Mouse (Mus musculus) G1E (cell line): ENCODE measurements around the gene Insl3. TPM values are rescaled to one million over a fixed set of nuclear protein-coding genes. Genes with fewer than 3 reads are reported as not detected.

Experiments used
- ATAC-seq: 2 replicates; pipeline ENCODE4 v1.8.0; 2016; ENCODE audit warnings: mild to moderate bottlenecking; ENCODE audit not compliant: insufficient number of reproducible peaks, poor library complexity, low FRiP score, severe bottlenecking; ENCODE audit errors: extremely low read depth
- DNase-seq: peaks from one replicate; pipeline ENCODE4 v3.0.0; 2012; ENCODE audit warnings: low spot score
- H3K27me3 ChIP-seq: 2 replicates; pipeline ENCODE4 v1.6.1; 2012; ENCODE audit warnings: mild to moderate bottlenecking, low read length, inconsistent platforms; ENCODE audit not compliant: insufficient read depth
- H3K36me3 ChIP-seq: replicated peaks from 2 replicates; pipeline ENCODE3; 2012; ENCODE audit warnings: mild to moderate bottlenecking, inconsistent platforms
- H3K4me1 ChIP-seq: 2 replicates; pipeline ENCODE4 v1.6.1; 2012; ENCODE audit warnings: low read depth, low read length, inconsistent platforms, mixed read lengths; ENCODE audit not compliant: insufficient read depth
- H3K4me3 ChIP-seq: 2 replicates; pipeline ENCODE4 v1.5.1; 2012; ENCODE audit warnings: low read depth, mild to moderate bottlenecking, inconsistent platforms, low read length, moderate library complexity, mixed read lengths
- H3K9me3 ChIP-seq: replicated peaks from 2 replicates; pipeline ENCODE4 v1.6.1; 2012; ENCODE audit warnings: inconsistent platforms
- CTCF ChIP-seq: IDR thresholded peaks from 2 replicates; pipeline ENCODE4 v1.5.1; 2012; ENCODE audit warnings: low read depth, low read length, inconsistent platforms, mixed read lengths
- GATA1 ChIP-seq: IDR thresholded peaks from 2 replicates; pipeline ENCODE4 v1.6.1; 2012; ENCODE audit warnings: borderline replicate concordance, low read length, inconsistent platforms, mixed read lengths
- GATA2 ChIP-seq: IDR thresholded peaks from 2 replicates; pipeline ENCODE4 v1.6.1; 2012; ENCODE audit warnings: low read depth, low read length, inconsistent platforms, borderline replicate concordance
- POLR2AphosphoS5 ChIP-seq: IDR thresholded peaks from 2 replicates; pipeline ENCODE4 v1.6.1; 2012; ENCODE audit warnings: low read depth, low read length, inconsistent platforms; ENCODE audit not compliant: insufficient replicate concordance
- TAL1 ChIP-seq: conservative IDR thresholded peaks from 2 replicates; pipeline ENCODE4 v1.6.1; 2012; ENCODE audit warnings: low read depth, low read length, inconsistent platforms, mixed read lengths
- polyA plus RNA-seq: library from polyadenylated mRNA; stranded (reverse); fragments of >175 nt; gene quantifications from 2 replicates; pipeline ENCODE4 v1.2.3, GENCODE M21; 2012
- total RNA-seq, 2 experiments: library from RNA; stranded (forward) in 1 of 2; stranded (reverse) in 1 of 2; fragments of 200-1000 nt in 1 of 2; fragments of >200 nt in 1 of 2; fragmentation: Nextera tagmentation in 1 of 2; gene quantifications; 2 replicates each; pipeline ENCODE4 v1.2.3; 2014 to 2017

The Insl3 gene
- total and polyA plus RNA-seq, 3 experiments = 2.7 to 35.3 (median 3.4) TPM

DNA sequence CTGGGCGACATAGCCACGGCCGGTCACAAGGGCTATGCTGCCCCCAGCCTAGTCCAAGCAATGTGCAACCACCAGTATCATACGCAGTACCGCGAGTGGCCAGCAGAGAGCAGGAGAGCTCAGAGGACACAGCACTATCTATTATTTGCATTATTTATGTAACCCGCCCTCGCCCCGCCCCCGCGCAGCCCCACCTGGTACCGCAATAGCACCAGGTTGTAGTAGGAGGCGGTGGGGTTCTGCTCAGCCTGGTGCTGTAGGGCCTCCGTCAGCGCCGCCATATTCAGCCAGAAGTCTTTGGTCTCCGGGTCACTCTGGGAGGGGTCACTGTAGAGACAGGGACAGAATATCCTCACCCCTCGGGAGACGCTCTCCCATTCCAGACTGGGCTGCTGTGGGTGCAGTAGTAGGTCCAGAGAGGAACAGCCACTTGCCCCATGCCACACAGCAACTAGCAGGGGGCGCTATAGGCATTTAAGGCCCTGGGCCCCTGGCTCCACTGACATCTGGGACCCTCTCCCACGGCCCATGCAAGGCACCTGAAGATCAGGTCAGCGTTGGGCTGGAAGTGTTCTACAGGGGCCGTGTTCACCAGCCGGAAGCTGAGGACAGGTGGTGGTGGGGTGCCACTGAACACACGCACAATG, 20.9 kb downstream of the Insl3 start:
- H3K9me3 ChIP-seq = no peaks in the 10 kb centered on the region
- no peak for ATAC-seq
- H3K27me3 ChIP-seq = peaks cover 8% of the 10 kb centered on the region; the same call in 1 of the 2 replicates
- TF ChIP-seq CTCF (peak; percentile 72), POLR2AphosphoS5 (no peak)
- peak; percentile 47 for DNase-seq
- no peak overlapping the region for H3K4me3 ChIP-seq
- peaks cover 64% of the 10 kb centered on the region for H3K36me3 ChIP-seq
- peaks cover 5% of the 10 kb centered on the region; the same call in 1 of the 2 replicates for H3K4me1 ChIP-seq

DNA sequence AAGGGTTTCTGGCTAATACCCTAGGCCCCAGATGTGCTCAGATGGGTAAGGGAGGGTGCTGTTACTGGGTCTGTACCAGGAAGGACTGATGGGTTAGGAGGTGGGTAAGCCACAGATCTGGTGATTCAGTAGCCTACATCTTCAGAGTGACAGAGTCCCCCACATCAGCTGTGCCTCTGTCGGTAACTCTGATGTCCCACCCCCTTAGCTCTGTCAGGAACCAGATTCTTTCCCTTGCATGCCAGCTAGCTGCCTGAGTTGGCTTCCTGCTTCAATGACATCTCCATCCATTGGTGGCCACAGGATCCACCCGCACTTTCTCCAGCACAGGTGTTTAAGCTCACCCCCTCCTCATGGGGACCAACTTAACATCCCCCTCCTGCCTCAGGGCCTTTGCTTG, 22.6 kb downstream of the Insl3 start:
- Histone ChIP-seq H3K9me3 (no peaks in the 10 kb centered on the region), H3K4me3 (no peak overlapping the region), H3K4me1 (peaks cover 5% of the 10 kb centered on the region; the same call in 1 of the 2 replicates), H3K36me3 (peaks cover 78% of the 10 kb centered on the region), H3K27me3 (peaks cover 8% of the 10 kb centered on the region; the same call in 1 of the 2 replicates)
- no peak for DNase-seq
- no peak for ATAC-seq
- no peak for TF ChIP-seq CTCF
- TF ChIP-seq POLR2AphosphoS5 = no peak
- no peak for TF ChIP-seq GATA2
- no peak for TF ChIP-seq TAL1
- no peak for TF ChIP-seq GATA1

DNA sequence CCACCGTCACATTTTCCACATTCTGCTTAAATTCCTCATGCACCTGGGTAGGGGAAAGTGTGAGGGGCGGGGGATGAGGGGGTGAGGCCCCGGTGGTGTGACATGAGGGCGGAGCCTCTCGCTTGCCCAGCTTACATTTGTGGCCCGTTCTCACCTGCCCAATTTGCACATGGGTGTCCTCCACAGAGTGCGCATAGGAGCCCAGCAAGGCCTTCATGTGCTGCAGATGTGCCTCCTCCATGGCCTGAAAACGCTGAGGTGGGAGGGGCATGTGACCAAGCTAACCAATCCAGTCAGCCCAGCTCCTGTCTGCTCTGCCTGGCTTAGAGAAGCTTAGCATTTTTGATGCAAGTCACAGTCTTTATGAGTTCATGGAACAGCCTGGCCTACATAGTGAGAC, 26.5 kb downstream of the Insl3 start:
- H3K4me3 ChIP-seq = no peak overlapping the region
- H3K27me3 ChIP-seq = peaks cover 12% of the 10 kb centered on the region; the same call in 1 of the 2 replicates
- DNase-seq (no peak), ATAC-seq (no peak)
- no peaks in the 10 kb centered on the region for H3K4me1 ChIP-seq
- peaks cover 80% of the 10 kb centered on the region for H3K36me3 ChIP-seq
- TF ChIP-seq POLR2AphosphoS5 (no peak), GATA2 (no peak), GATA1 (no peak)
- H3K9me3 ChIP-seq = no peaks in the 10 kb centered on the region

DNA sequence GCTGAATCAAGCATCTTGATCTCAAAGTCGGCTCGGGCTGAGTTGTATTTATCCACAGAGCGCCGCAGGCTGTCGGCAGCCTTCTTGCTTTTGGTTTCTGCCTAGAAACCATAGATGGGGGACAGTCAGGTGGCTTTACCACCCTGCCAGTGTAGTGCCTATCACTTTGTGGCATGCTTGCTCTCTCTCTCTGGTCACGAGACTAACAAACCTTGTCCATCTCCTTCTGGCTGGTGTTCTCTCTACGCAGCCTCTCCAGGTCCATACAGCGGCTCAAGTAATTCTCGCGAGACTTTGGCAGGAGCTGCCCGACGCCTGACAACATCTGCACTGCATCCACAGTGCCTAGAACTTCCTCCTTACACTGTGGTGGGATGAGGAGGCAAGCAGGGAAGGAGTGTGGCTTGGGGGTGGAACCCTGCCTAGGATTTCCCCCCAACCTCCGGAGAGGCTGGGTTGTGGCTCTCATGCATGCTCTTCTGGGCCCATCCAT, 27.6 kb downstream of the Insl3 start:
- no peaks in the 10 kb centered on the region for H3K4me1 ChIP-seq
- no peaks in the 10 kb centered on the region for H3K9me3 ChIP-seq
- DNase-seq (no peak), ATAC-seq (no peak)
- H3K36me3 ChIP-seq = peaks cover 78% of the 10 kb centered on the region
- H3K4me3 ChIP-seq = no peak overlapping the region
- H3K27me3 ChIP-seq = peaks cover 10% of the 10 kb centered on the region; the same call in 1 of the 2 replicates
- TF ChIP-seq TAL1 (no peak), GATA1 (no peak), POLR2AphosphoS5 (no peak), CTCF (no peak), GATA2 (no peak)

DNA sequence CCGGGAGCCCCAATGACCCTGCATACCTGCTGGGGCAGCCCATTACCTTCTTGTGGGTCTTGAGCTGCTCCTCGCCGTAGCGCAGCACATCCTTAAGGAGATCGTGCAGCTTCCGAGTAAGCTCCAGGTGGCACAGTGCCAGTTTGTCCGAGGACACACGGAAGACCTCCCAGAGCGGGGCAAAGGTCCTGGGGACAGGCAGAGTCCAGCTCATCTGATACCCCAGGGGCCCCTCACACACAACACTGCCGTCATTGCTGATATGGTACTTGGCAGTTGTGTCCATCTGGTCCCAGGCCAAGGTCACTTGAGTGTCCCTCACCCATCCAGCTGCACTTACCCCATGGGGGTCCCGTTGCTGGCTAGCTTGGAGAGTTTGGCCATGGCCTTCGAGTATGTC, 28.1 kb downstream of the Insl3 start:
- ATAC-seq (no peak), DNase-seq (no peak)
- Histone ChIP-seq H3K27me3 (peaks cover 9% of the 10 kb centered on the region; the same call in 1 of the 2 replicates), H3K36me3 (peaks cover 76% of the 10 kb centered on the region), H3K4me1 (no peaks in the 10 kb centered on the region), H3K4me3 (no peak overlapping the region), H3K9me3 (no peaks in the 10 kb centered on the region)
- no peak for TF ChIP-seq POLR2AphosphoS5
- no peak for TF ChIP-seq GATA1
- TF ChIP-seq TAL1 = no peak
- no peak for TF ChIP-seq GATA2
- TF ChIP-seq CTCF = no peak

DNA sequence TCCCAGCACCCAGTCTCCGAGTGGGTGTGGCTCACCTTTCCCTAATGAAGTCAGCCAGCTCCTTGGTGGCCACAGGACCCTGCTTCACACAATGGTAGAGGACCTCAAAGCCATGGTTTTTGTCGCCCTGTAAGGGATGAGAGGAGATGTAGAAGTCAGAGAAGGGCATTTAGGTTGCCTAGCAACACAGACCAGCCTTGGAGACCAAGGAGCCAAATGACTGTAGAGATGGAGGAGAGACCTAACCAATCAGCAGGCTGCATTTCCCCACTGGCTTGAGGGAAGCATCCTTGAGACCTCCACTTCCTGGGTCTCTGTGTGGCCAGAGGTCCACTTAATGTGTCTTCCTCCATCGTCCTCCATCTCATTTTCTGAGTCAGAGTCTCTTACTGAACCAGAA, 29.2 kb downstream of the Insl3 start:
- Histone ChIP-seq H3K4me3 (no peak overlapping the region), H3K4me1 (no peaks in the 10 kb centered on the region), H3K9me3 (no peaks in the 10 kb centered on the region), H3K27me3 (peaks cover 9% of the 10 kb centered on the region; the same call in 1 of the 2 replicates), H3K36me3 (peaks cover 64% of the 10 kb centered on the region)
- TF ChIP-seq TAL1 (no peak), CTCF (no peak), GATA2 (no peak), POLR2AphosphoS5 (no peak), GATA1 (no peak)
- ATAC-seq = no peak
- DNase-seq = no peak

DNA sequence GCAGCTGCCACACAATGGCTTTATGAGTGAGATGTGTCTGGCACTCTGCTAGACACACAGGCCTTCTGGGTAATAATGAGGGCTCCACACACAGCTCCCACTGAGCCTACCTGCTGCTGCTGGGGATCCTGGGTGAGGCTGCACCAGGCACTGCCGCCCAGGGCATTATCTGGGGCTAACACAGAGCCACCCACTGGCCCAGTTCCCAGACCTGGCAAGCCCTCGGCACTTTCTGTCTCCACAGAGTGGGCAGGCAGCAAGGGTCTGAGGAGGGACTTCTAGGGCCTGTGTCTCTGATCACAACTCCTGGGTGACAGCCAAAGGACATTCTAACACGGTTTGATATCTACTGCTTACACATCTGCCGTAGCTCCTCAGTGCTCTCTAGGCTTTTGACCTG, 30.2 kb downstream of the Insl3 start:
- ATAC-seq (no peak), DNase-seq (no peak)
- Histone ChIP-seq H3K9me3 (no peaks in the 10 kb centered on the region), H3K36me3 (peaks cover 55% of the 10 kb centered on the region), H3K27me3 (peaks cover 9% of the 10 kb centered on the region; the same call in 1 of the 2 replicates), H3K4me3 (no peak overlapping the region), H3K4me1 (no peaks in the 10 kb centered on the region)
- TF ChIP-seq CTCF = no peak
- no peak for TF ChIP-seq TAL1
- no peak for TF ChIP-seq POLR2AphosphoS5
- TF ChIP-seq GATA2 = no peak
